Mouse (Mus musculus) lung, embryonic 15.5 days (tissue): ENCODE results near the gene Def6. TPM values are rescaled to one million over a fixed set of nuclear protein-coding genes. Genes with fewer than 3 reads are reported as not detected.
A peak's percentile ranks its signal among the peaks of the same experiment; 100 is the strongest.

Experiments
- ATAC-seq: fragments of 200-750 bp; cut with Nextera tagmentation; 2 replicates; pipeline ENCODE4 v1.8.0; 2017; ENCODE audit warnings: moderate number of reproducible peaks, borderline replicate concordance; ENCODE audit not compliant: low FRiP score, low TSS enrichment; ENCODE audit errors: extremely low read depth
- H3K27ac ChIP-seq: fragments of 300-500 bp; sonication (generic); 2 replicates; pipeline ENCODE4 v1.5.1; 2015; ENCODE audit warnings: moderate library complexity, mild to moderate bottlenecking, inconsistent platforms
- H3K27me3 ChIP-seq: fragments of 300-500 bp; sonication (generic); 2 replicates; pipeline ENCODE4 v1.6.1; 2015; ENCODE audit warnings: inconsistent platforms
- H3K36me3 ChIP-seq: fragments of 300-500 bp; sonication (generic); 2 replicates; pipeline ENCODE4 v1.6.1; 2015; ENCODE audit warnings: inconsistent platforms
- H3K4me1 ChIP-seq: fragments of 300-500 bp; sonication (generic); 2 replicates; pipeline ENCODE4 v1.6.1; 2015; ENCODE audit warnings: inconsistent platforms
- H3K4me2 ChIP-seq: fragments of 300-500 bp; sonication (generic); 2 replicates; pipeline ENCODE4 v1.6.1; 2015; ENCODE audit warnings: inconsistent platforms, mild to moderate bottlenecking, moderate library complexity
- H3K4me3 ChIP-seq: fragments of 300-500 bp; sonication (generic); 2 replicates; pipeline ENCODE4 v1.5.1; 2015; ENCODE audit warnings: mild to moderate bottlenecking, inconsistent platforms
- H3K9ac ChIP-seq: fragments of 300-500 bp; sonication (generic); 2 replicates; pipeline ENCODE4 v1.6.1; 2015; ENCODE audit warnings: inconsistent platforms
- H3K9me3 ChIP-seq: fragments of 300-500 bp; sonication (generic); 2 replicates; pipeline ENCODE4 v1.6.1; 2016; ENCODE audit warnings: inconsistent platforms
- WGBS: fragments of 180-500 bp; shearing (Covaris S2); methylation state at CpG from one replicate; pipeline ENCODE4 v1.1.7; 2015; 5-methylcytosine and 5-hydroxymethylcytosine counted together
- polyA plus RNA-seq: library from polyadenylated mRNA; unstranded; fragments of >200 nt; fragmentation: Nextera tagmentation; extraction: Ambion mirVana; gene quantifications from 2 replicates; pipeline ENCODE4 v1.2.1, GENCODE M21; 2015

Gene Def6
- polyA plus RNA-seq, 1 experiment from 2014 or later: 7.8 TPM

DNA sequence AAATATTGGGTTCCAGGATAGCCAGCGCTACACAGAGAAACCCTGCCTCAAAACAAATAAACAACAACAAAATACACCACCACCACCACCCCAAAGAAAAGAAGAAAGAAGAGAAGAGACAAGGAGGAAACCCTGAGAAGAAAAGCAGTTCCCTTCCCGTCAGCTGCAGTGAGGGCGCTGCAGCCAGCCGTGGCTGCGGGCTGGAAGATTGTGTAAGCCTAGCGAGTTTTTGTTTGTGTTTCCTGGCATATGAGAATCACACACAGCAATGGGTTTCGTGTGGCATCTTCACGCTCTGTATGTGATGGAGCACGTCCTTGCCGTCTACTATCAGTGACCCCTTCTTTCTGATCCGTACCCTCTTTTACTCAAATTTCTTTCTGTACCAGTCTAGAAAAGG is 39.1 kb downstream of the Def6 start:
- Histone ChIP-seq H3K4me1 (peaks cover 56% of the 10 kb centered on the region), H3K9me3 (no peaks in the 10 kb centered on the region), H3K36me3 (no peaks in the 10 kb centered on the region), H3K4me3 (no peak overlapping the region), H3K4me2 (no peak overlapping the region), H3K27ac (no peak overlapping the region), H3K9ac (no peak overlapping the region), H3K27me3 (no peaks in the 10 kb centered on the region)
- no peak for ATAC-seq
- 57% methylated on average over 11 of the region's 11 CpGs for WGBS

DNA sequence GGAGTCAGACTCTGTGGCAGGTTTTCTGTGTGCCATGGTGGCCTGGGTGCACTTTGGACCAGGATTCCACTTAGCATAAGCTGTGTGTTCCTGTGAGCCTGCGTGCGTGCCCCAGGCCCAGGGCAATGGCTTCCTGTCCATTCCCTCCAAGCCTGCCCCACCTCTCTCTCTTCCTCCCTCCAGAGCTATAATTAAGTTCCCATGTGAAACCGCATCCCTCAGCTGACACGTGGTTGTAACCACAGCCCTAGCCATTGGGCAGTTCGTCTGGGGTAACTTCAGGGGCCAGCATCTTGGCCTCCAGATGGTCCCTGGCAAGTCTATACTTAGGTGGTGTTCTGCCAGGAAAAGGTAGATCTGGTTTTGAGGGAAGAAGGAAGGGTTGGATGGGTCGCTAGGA is 40.0 kb downstream of the Def6 start:
- Histone ChIP-seq H3K9me3 (no peaks in the 10 kb centered on the region), H3K4me3 (no peak overlapping the region), H3K4me2 (no peak overlapping the region), H3K27ac (no peak overlapping the region), H3K36me3 (no peaks in the 10 kb centered on the region), H3K9ac (no peak overlapping the region), H3K4me1 (peaks cover 56% of the 10 kb centered on the region), H3K27me3 (no peaks in the 10 kb centered on the region)
- no peak for ATAC-seq
- 52% methylated on average over 6 of the region's 6 CpGs for WGBS

GRCm38 (mm10) chr17:28249062-28249461 is 41.5 kb downstream of the Def6 start:
- WGBS: 45% methylated on average over 12 of the region's 12 CpGs

DNA sequence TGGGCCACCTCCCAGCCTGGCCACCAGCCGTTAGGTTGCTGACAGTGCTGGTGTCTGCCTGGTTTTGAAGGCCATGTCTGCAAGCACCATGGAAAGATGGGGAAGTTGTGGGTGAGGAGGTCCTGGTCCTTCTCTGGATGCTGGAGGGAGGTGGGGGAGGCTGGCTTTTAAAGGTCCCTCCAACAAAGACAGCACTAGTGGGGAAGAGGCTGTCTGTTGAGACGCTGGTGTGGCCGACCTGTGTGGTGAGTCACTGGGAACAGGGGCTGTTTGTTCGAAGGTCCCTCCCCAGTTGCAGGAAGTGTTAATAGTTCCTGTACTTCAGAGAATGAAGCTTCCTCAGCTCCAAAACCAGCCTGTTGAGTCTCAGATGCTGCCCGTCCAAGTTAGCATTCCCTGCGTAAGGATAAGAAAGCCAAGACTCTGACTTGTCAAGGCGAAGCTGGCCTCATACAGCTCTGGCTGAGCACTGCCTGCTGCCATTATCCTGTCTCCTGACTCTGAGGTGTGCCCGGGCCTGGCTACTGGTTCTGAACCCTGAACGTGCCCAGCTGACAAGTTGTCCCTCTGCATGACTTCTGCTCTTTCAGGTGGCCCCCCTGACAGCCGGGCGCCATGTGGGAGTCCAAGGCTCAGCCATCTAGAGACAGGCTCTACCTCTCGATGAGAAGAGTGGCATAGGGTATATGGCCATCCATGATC is 44.2 kb downstream of the Def6 start:
- Histone ChIP-seq H3K9ac (no peak overlapping the region), H3K36me3 (no peaks in the 10 kb centered on the region), H3K4me3 (no peak overlapping the region), H3K4me2 (no peak overlapping the region), H3K27me3 (no peaks in the 10 kb centered on the region), H3K9me3 (no peaks in the 10 kb centered on the region), H3K27ac (0 out of 2 replicates have a peak overlapping the region, but pooled peaks have one; percentile 6), H3K4me1 (peaks cover 60% of the 10 kb centered on the region)
- ATAC-seq: no peak
- 70% methylated on average over 12 of the region's 12 CpGs for WGBS

More at GRCm38 (mm10) chr17:28249062-28249461, 41.5 kb downstream of the Def6 start:
- Histone ChIP-seq H3K9me3 (no peaks in the 10 kb centered on the region), H3K4me2 (no peak overlapping the region), H3K9ac (no peak overlapping the region), H3K27me3 (no peaks in the 10 kb centered on the region), H3K27ac (no peak overlapping the region), H3K4me1 (peaks cover 55% of the 10 kb centered on the region), H3K36me3 (no peaks in the 10 kb centered on the region), H3K4me3 (no peak overlapping the region)
- ATAC-seq: no peak

- H3K36me3 ChIP-seq: no peaks in the 10 kb centered on the region
- H3K27me3 ChIP-seq: no peaks in the 10 kb centered on the region
- no peak overlapping the region for H3K27ac ChIP-seq
- peaks cover 62% of the 10 kb centered on the region for H3K4me1 ChIP-seq
- 0 out of 2 replicates have a peak, but pooled peaks have one; percentile 21 for ATAC-seq
- WGBS: 73% methylated on average over 5 of the region's 5 CpGs
- no peak overlapping the region for H3K9ac ChIP-seq
- H3K4me2 ChIP-seq: no peak overlapping the region
- no peak overlapping the region for H3K4me3 ChIP-seq
- no peaks in the 10 kb centered on the region for H3K9me3 ChIP-seq
Measured at GRCm38 (mm10) chr17:28252281-28252648, 44.7 kb downstream of the Def6 start.

- H3K9ac ChIP-seq: no peak overlapping the region
- no peaks in the 10 kb centered on the region for H3K36me3 ChIP-seq
- peaks cover 57% of the 10 kb centered on the region for H3K4me1 ChIP-seq
- ATAC-seq: peak; percentile 29; the same call in 1 of the 2 replicates
- H3K4me3 ChIP-seq: no peak overlapping the region
- no peak overlapping the region for H3K4me2 ChIP-seq
- H3K27me3 ChIP-seq: no peaks in the 10 kb centered on the region
- WGBS: 44% methylated on average over 7 of the region's 7 CpGs
- no peaks in the 10 kb centered on the region for H3K9me3 ChIP-seq
- H3K27ac ChIP-seq: peak overlapping the region; percentile 29
Measured at GRCm38 (mm10) chr17:28253216-28253615, 45.6 kb downstream of the Def6 start.

DNA sequence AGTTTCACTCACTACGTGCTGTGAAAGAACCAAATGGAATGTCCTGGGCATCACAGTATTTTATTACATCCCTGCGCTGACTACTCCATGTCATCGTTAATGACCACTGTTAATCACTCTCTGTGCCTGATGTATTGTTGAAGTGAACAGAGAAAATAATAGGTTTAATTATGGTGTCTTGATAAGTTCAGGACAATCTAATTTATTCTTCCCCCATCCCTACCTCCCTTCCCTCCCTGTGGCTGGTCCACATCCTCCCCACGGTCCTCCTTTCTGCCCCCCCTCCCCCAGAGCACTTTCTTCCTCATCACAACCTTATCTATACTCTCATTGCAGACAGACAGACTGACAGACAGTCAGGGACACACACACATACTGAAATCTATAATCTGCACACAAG is 47.2 kb downstream of the Def6 start:
- Histone ChIP-seq H3K4me3 (no peak overlapping the region), H3K4me1 (peaks cover 44% of the 10 kb centered on the region), H3K9me3 (no peaks in the 10 kb centered on the region), H3K27me3 (no peaks in the 10 kb centered on the region), H3K4me2 (no peak overlapping the region), H3K36me3 (peaks cover 5% of the 10 kb centered on the region; the same call in 1 of the 2 replicates), H3K9ac (no peak overlapping the region), H3K27ac (no peak overlapping the region)
- no peak for ATAC-seq
- 54% methylated on average over 4 of the region's 4 CpGs for WGBS

DNA sequence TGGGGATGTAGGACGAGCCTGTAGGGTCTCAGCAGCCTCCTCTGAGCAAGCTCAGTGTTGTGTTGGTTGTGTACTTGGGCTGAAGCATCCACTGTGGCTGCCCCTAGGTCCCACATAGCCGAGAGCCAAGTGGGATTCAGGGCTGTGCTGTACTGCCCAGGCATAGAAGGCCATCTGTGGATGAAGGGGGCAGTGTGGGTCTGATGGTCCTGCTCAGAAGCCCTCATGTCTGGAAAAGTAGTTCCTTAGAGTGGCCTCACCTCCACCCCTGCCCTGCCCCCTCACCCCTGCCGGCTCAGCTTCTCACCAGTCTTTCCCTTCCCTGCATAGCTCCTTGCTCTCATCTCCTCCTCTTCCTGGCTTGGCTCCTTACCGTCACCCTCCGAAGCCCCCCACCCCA is 48.1 kb downstream of the Def6 start:
- H3K4me1 ChIP-seq: peaks cover 44% of the 10 kb centered on the region
- WGBS: 30% methylated on average over 5 of the region's 5 CpGs
- H3K9me3 ChIP-seq: no peaks in the 10 kb centered on the region
- no peak overlapping the region for H3K4me2 ChIP-seq
- H3K36me3 ChIP-seq: peaks cover 5% of the 10 kb centered on the region; the same call in 1 of the 2 replicates
- no peak for ATAC-seq
- H3K4me3 ChIP-seq: no peak overlapping the region
- H3K27me3 ChIP-seq: no peaks in the 10 kb centered on the region
- peak overlapping the region; percentile 62; the same call in 1 of the 2 replicates for H3K27ac ChIP-seq
- peak overlapping the region; percentile 4; the same call in 1 of the 2 replicates for H3K9ac ChIP-seq

DNA sequence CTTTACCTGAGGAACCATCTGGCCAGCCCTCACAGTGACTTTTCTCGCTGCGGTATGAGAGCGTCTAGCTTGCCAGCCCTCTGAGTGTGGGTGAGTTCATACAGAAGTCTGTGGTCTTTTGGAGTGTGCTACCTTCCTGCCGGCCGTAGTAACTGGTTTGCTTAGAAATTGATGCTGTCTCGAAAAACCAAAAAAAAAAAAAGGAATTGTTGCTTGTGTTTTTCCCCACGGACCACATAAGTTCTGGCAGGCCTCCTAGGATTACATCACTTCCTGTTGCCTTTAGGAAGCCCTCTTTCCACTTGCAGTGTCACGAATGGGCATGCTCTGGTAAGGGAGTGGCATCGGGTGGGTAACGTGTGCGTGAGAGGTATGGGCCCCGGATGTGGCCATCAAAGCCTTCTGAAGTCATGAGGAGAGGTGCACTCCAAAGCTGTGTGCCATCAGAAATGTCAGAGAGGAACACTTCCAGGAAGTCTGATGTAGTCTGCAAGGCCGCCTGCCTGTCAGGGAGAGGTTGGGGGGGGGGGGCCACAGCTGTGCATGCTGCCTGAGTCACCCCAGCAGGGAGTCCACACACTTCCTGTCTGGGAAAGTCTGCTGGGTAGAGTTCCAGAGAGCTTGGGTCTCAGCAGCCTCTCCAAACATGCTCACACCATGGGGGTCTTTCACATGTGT is 49.2 kb downstream of the Def6 start:
- Histone ChIP-seq H3K4me1 (peaks cover 39% of the 10 kb centered on the region), H3K27me3 (no peaks in the 10 kb centered on the region), H3K4me3 (no peak overlapping the region), H3K9ac (no peak overlapping the region; the same call in 1 of the 2 replicates), H3K27ac (peak overlapping the region; percentile 62), H3K9me3 (no peaks in the 10 kb centered on the region), H3K36me3 (peaks cover 5% of the 10 kb centered on the region; the same call in 1 of the 2 replicates), H3K4me2 (peak overlapping the region; percentile 27; the same call in 1 of the 2 replicates)
- WGBS: 26% methylated on average over 13 of the region's 13 CpGs
- peak; percentile 70; the same call in 1 of the 2 replicates for ATAC-seq

DNA sequence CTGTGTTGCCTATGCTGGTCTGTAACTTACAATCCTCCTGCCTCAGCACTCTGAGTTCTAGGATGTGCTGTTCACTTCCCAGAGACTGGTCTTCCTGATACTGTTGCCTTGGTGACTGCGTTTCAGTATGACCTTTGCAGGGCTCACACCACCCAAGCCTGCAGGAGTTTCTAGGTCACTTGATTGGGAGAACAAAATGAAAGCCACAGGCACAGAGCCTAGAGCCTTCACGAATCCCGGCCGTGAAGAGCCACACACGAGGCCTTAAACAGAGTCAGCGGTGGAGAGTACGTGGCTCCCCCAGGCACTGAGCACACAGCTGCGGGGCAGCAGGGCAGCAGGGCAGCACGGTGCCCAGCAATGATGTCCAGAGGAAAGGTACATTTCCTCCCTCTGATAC is 50.7 kb downstream of the Def6 start:
- no peaks in the 10 kb centered on the region for H3K9me3 ChIP-seq
- H3K4me3 ChIP-seq: no peak overlapping the region
- H3K27me3 ChIP-seq: no peaks in the 10 kb centered on the region
- no peak overlapping the region for H3K4me2 ChIP-seq
- WGBS: 88% methylated on average over 9 of the region's 9 CpGs
- no peak overlapping the region for H3K27ac ChIP-seq
- peaks cover 5% of the 10 kb centered on the region; the same call in 1 of the 2 replicates for H3K36me3 ChIP-seq
- peaks cover 31% of the 10 kb centered on the region for H3K4me1 ChIP-seq
- ATAC-seq: no peak
- H3K9ac ChIP-seq: no peak overlapping the region

- Histone ChIP-seq H3K36me3 (peaks cover 5% of the 10 kb centered on the region; the same call in 1 of the 2 replicates), H3K27me3 (no peaks in the 10 kb centered on the region), H3K27ac (no peak overlapping the region), H3K9ac (no peak overlapping the region), H3K9me3 (no peaks in the 10 kb centered on the region), H3K4me2 (no peak overlapping the region), H3K4me3 (no peak overlapping the region), H3K4me1 (peaks cover 33% of the 10 kb centered on the region)
- no peak for ATAC-seq
- 75% methylated on average over 16 of the region's 16 CpGs for WGBS
Measured at GRCm38 (mm10) chr17:28259890-28260542, 52.4 kb downstream of the Def6 start.

DNA sequence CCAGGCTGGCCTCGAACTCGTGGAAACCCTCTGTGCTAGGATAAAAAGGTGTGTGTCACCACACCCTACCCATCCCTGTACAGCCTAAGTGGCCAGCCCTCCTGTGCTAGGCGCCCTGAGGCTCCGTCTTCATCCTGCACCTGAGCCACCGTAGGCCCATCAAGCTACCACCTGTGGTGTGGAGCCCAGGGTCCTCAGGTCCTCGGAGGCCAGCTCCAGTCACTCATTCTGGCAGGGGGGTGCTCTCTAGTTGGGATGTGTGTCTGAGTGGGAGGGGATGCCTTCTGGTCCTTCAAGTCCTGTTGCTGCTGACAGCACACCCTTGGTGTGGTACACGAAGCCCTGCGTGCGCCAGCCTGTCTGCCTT is 52.9 kb downstream of the Def6 start:
- WGBS: 81% methylated on average over 9 of the region's 9 CpGs
- no peaks in the 10 kb centered on the region for H3K27me3 ChIP-seq
- no peaks in the 10 kb centered on the region for H3K9me3 ChIP-seq
- H3K4me3 ChIP-seq: no peak overlapping the region
- H3K4me1 ChIP-seq: peaks cover 30% of the 10 kb centered on the region
- ATAC-seq: no peak
- no peak overlapping the region for H3K27ac ChIP-seq
- H3K9ac ChIP-seq: no peak overlapping the region
- peaks cover 5% of the 10 kb centered on the region; the same call in 1 of the 2 replicates for H3K36me3 ChIP-seq
- H3K4me2 ChIP-seq: no peak overlapping the region
